Mouse (Mus musculus): ENCODE measurements around the gene Rpl23a.

Gene Rpl23a

GRCm38 (mm10) chr11:78184702-78185101, 1.3 kb upstream of the Rpl23a start:
- WGBS = 85% methylated on average over 6 of the region's 6 CpGs

- WGBS = 49% methylated on average over 10 of the region's 10 CpGs
These were observed 615 bp upstream of the Rpl23a start for GRCm38 (mm10) chr11:78183884-78184514.

GRCm38 (mm10) chr11:78182450-78182849, 934 bp downstream of the Rpl23a start:
- 4% methylated on average over 7 of the region's 7 CpGs for WGBS

GRCm38 (mm10) chr11:78181830-78182357, 1.5 kb downstream of the Rpl23a start:
- WGBS = 44% methylated on average over 2 of the region's 2 CpGs

- WGBS = 72% methylated on average over 6 of the region's 6 CpGs
These were observed 3.2 kb downstream of the Rpl23a start for GRCm38 (mm10) chr11:78180081-78180761.

GRCm38 (mm10) chr11:78179438-78179999, 3.9 kb downstream of the Rpl23a start:
- 47% methylated on average over 8 of the region's 8 CpGs for WGBS

- WGBS = 9% methylated on average over 29 of the region's 29 CpGs
These were observed 4.4 kb downstream of the Rpl23a start for GRCm38 (mm10) chr11:78178859-78179437.

GRCm38 (mm10) chr11:78177903-78178858, 5.2 kb downstream of the Rpl23a start:
- under 1% methylated on average over 75 of the region's 84 CpGs for WGBS

GRCm38 (mm10) chr11:78177437-78177836, 5.9 kb downstream of the Rpl23a start:
- WGBS = 4% methylated on average over 10 of the region's 10 CpGs

- 1% methylated on average over 23 of the region's 23 CpGs for WGBS
These were observed 6.5 kb downstream of the Rpl23a start for GRCm38 (mm10) chr11:78176905-78177331.

GRCm38 (mm10) chr11:78176402-78176862, 7.0 kb downstream of the Rpl23a start, which contains the start of the genes Nek8 and Tlcd1:
Nek8 (minus strand) TSS chr11:78176675.
Tlcd1 (plus strand) TSS chr11:78176711.
- under 1% methylated on average over 32 of the region's 32 CpGs for WGBS

GRCm38 (mm10) chr11:78175771-78176401, 7.5 kb downstream of the Rpl23a start:
- 2% methylated on average over 10 of the region's 10 CpGs for WGBS

- WGBS = 92% methylated on average over 3 of the region's 3 CpGs
These were observed 8.9 kb downstream of the Rpl23a start for GRCm38 (mm10) chr11:78174506-78174905.

- 89% methylated on average over 19 of the region's 19 CpGs for WGBS
These were observed 10.5 kb downstream of the Rpl23a start for GRCm38 (mm10) chr11:78172748-78173383.

GRCm38 (mm10) chr11:78172034-78172747, 11.2 kb downstream of the Rpl23a start:
- WGBS = 85% methylated on average over 16 of the region's 16 CpGs

- 73% methylated on average over 4 of the region's 4 CpGs for WGBS
These were observed 12.1 kb downstream of the Rpl23a start for GRCm38 (mm10) chr11:78171328-78171727.

- WGBS = 94% methylated on average over 15 of the region's 15 CpGs
These were observed 13.1 kb downstream of the Rpl23a start for GRCm38 (mm10) chr11:78170306-78170705.

GRCm38 (mm10) chr11:78168541-78169468, 14.6 kb downstream of the Rpl23a start:
- 62% methylated on average over 19 of the region's 19 CpGs for WGBS

All from cerebral cortex, adult 2 months (tissue).